Mouse (Mus musculus) CD4-positive helper T cell, adult 2 months (primary cell): ENCODE measurements at regions not wholly inside any gene's neighbourhood (a gene's known extent, or its start where the extent isn't known, plus 50 kb on each side); places are given as distances from the start of the nearest gene placed in this dataset.

Experiments
- DNase-seq: peaks from one replicate; pipeline ENCODE4 v3.0.0-alpha.2; 2012; ENCODE audit warnings: low read depth, missing footprints, low spot score

DNA sequence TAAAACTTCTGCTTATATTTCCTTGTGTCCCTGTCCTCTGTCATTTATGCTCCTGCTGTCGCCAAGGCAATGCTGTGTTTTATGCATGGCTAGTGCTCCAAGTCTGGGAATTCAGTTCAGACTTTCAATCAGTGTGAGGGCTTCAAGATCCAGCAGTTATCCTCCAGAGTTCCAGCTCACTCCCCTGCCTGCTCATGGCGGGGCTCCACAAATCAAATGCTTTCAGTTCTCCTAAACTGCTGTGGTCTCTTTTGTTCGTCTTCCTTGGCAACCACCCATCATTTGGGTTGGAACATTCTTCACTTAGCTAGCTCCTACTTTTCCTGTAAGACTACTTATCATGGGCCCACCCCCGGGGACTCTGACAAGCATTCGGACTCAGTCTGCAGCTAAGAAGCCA is 120.0 kb downstream of the Csl start:
- no peak for DNase-seq

DNA sequence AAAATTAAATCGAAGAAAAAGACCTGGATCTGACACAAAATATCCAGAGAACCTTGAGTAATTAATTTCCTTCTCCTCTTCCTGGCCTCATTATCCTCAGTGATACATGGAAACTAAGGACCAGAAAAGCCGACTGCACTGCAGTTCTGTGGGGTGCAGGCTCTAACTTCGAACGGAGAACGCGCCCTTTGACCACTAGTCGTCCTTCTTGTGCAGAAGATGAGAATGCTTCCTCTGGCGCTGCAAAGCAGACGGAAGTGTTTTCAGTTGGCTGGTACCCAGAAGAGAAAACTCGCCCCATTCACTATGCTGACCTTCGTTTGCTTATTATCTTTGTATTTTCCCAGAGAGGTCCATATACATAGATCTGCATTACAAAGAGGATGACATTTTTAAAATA is 117.7 kb downstream of the Csl start:
- peak; percentile 5 for DNase-seq

DNA sequence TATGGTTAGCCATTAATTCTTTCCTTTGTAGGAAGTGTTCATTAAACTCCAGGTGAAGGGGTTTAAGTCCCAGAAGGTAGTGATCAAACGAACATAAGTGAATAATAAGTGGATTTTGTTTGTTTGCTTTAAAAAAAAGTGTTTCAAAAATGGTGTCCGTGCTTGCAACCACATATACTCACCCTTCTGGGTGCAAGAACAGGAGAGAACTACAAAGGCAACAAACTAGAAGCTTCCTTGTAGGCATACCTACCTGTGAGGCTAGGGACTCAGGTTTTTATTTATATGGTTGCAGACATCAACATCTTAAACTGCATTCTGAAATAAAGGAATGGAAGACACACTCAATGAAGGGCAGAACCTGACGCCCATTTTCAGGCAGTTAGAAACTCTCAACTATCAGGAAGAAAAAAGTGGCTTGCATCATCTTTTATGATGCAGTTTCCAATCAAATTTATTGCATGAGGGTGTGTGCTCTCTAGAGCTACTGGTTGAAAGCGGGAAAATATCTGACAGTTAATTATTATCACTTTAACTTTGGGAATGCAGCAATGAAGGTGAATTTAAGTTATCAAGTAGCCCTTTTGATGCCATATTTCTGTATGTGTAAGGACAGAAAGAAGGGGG is 117.1 kb downstream of the Csl start:
- DNase-seq, result no peak

DNA sequence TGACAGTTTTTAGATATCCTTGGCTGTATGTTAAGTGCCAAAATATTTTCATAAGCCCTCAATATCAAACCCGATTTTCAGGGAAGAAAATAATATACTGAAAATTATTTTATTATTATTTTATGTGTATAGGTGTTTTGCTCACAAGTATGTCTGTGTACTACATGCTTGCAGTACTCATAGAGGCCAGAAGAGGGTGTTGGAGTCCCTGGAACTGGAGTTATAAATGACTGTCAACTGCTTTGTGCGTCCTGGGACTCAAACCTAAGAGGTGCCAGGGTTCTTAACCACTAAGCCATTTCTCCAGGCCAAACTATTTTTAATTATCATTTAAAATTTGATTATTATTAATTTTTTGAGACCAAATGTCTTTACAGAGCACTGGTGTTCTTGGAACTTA is 114.5 kb downstream of the Csl start:
- no peak for DNase-seq

DNA sequence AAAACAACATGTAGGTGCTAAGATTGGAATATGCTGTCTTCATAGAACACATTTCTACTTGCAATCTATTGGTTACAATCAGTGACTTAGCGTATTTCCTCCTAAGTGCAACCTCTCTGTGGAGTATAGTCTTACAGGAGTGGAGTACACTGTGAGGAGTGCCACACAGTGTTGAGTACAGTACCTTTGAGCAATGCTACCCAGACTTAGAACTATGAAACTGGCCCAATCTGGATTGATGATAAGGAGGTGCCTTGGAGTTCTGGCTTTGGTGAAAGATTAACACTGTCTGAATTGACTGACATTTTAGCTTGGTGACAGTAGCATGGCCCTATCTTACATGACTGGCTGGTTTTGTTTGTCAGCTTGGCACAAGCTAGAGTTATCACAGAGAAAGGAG is 107.4 kb downstream of the Csl start:
- DNase-seq, result no peak

DNA sequence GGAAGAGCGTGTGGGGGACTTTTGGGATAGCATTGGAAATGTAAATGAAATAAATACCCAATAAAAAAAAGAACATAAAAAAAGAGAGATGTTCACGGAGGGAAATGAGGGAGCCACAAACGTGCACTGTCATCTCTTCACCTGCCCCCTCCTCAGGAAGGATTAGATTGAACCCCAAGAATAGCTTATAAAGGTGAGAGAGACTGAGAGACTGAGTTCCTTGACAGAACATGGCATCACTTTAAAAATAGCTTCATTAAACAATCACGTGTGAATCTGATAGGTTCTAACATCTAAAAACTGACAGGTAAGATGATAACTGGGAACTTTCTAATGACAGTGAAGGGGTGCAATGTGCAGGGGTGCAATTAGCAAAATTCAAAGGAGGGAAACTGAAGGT is 105.2 kb downstream of the Csl start:
- DNase-seq, result no peak

DNA sequence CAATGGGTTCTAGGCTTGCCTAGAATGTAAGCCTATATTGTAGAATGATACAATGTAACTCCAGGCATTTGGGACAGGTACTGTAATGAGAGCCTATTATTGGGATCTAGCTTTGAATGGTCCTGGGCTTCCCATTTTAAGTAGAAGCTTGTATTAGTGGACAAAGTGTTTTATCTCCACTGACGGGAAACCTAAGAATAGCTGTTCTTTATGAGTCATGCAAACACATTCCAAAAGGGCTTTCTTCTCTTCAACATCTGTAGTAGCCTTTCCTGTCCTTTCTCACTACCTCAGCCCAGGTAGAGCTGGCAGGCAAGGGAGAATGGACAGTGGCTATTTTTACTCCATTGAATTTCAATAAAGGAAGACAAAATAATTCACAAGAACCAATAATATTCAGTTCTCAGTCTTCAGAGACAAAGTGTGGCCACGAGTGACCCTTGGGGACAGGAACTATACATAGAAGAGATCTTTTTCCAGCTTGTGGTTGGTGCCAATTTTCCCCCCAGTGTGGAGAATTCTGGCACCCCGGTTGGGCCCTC is 82.8 kb downstream of the Csl start:
- DNase-seq, result no peak

DNA sequence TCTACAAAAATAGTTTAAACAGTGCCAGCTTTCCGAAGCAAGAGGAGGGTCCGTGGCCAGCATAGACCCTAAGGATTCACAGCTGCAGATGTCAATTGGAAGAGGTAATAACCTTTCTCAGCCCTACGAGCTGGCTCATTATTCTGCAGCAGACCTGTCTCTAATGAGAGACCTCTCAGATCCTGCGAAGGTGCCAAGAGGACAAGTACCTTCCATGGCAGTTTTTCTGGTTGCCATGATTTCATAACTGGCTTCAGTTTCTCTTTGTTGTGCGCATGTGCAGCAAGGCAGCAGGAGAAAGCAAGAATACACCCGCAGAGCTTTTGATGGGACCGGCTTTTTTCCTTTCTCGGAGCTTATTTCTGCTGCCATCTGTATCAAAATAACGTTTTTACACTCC is 81.4 kb downstream of the Csl start:
- DNase-seq, result no peak

DNA sequence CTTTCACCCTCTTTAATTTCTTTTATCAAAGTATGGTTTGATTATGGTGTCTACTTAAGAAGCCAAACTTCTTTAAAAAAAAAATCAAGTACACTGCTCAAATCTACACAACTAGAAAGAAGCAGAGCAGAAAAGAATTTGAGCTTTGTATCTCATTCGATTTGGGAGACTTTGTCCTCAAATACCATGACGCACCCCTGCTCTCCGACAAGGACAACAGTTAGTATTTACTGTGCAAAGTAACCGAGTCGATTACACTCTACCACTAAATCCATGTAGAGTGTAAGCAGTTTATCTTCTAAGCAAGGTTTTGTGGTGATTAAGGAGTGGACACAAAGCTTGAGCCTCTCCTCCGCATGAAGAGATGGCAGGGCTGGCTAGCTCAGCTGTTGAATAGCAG is 79.6 kb downstream of the Csl start:
- no peak for DNase-seq

DNA sequence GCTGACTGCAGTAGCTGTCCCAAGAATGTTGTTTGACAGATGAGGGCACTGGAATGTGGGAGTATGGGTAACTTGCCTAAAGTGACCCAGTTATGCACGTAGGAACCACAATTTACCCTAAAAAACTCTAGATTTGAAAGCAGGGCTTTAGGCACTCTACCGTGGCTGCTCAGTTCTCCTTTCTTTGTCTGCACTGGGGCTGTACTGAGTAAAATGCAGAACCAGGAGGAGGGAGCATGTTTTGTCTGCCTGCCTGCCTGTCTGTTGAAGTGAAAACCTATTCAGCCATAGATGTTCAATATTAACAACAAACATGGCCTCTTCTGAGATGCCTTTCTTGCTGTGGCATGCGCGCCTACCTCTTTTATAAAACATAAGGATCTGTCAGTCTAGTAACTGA is 77.5 kb downstream of the Csl start:
- DNase-seq, result no peak

DNA sequence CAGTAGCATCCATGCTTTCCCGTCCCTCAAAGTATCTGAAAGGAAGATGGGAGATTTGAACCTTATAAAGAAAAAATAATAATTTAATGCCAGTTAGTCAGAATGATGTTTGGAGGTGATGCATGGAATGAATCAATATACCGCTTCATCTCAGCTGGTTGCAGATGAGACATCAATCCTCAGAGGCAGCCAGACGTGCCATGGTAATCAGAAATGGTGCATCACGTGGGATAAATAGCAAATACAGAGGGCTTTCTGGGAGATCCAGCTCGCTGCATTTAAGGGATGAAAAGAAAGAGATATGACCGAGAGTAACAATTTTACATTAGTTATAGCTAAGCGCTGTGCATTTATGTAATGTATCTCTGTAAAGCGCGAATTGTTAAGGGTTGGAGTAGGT is 77.1 kb downstream of the Csl start:
- no peak for DNase-seq

DNA sequence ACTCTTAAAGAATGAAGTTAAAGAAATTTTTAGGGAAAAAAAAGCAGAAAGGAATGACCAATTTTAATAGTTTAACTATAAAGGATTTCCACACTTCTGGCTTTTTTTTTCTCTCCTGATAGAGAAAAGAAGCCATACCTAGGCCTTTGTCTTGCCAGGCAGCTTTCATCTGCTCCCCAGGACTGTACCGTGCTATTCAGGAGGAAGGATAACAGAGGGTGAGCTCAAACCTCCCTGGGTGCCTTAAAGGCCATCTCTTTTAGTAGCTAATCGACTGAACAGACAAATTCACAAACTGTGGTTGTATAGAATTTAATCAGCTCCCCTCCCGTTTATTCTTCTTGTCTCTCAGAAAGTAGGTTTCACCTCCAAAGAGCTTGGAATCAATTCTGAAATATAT is 76.1 kb downstream of the Csl start:
- no peak for DNase-seq

DNA sequence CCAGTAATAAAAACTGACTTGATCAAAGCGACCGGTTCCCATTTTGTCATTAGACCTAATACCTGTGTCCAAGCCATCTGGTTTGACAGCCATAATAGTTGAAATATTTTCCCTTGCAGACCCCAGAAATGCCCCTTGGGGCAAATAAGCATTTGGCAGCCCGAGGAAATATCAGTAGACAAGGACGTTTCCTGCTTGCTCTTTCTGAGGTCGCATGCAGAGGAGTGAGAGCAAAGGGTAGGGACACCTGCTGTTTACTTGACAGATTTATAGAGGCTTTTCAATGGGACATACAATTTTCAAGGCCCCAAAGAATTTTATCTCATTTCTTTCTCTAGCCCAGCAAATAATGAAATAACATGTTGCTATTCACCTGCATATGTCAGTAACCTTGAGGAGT is 73.5 kb downstream of the Csl start:
- no peak for DNase-seq

DNA sequence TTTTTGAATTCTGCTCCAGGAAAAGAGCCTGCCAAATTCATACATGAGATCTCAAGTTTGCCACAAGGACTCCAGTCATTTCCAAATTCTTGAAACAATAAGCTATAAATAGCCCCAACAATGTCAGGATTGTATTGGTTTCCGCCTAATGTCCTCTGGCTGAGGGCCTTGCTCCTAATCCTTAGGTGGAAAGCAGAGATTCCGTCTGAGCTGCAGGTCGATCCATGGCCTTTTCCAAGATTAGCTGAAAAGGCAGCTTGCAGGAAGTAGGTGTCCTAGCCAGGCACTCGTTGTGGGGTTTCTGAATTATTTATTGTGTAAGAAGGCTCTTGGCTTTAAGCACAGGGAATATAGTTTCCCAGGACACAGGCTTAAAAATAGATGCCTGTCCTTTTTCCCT is 72.4 kb downstream of the Csl start:
- no peak for DNase-seq

DNA sequence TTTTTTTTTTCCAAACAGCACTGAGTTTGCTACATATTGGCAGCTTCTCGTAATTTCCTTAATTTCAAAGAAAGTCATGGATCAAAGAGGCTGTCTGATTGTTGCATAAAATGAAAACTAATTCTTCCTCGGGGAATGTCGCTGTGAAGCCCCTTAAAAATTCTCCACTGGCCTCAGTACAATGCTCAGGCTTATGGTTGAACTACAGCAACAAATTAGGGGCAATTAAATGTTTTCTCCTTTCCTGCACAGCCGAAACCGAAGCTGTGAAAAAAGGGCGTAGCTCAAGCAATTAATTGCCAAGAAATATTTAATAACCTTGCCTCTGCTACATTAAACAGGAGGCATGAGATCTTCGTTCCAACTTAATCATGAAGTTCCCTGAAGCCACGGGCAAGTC is 61.8 kb downstream of the Csl start:
- DNase-seq, result no peak

DNA sequence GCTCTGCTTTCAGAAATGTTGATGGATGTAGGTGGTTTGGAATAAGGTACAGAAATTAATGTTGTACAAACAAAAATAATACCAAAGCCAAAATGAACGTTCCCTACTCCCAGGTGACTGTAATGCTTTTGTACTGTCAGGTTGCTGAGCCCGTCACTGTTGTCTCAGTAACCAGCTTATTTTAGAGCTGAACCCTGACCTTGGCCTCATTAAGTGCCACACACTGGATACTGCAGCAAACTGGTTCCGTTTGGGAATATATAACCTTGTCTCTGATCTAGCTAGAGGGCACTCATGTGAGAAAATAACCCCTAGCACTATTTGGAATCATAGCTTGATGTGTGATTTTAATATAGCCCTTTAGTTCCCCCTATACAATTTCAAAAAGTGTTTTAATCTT is 60.0 kb downstream of the Csl start:
- DNase-seq, result no peak

DNA sequence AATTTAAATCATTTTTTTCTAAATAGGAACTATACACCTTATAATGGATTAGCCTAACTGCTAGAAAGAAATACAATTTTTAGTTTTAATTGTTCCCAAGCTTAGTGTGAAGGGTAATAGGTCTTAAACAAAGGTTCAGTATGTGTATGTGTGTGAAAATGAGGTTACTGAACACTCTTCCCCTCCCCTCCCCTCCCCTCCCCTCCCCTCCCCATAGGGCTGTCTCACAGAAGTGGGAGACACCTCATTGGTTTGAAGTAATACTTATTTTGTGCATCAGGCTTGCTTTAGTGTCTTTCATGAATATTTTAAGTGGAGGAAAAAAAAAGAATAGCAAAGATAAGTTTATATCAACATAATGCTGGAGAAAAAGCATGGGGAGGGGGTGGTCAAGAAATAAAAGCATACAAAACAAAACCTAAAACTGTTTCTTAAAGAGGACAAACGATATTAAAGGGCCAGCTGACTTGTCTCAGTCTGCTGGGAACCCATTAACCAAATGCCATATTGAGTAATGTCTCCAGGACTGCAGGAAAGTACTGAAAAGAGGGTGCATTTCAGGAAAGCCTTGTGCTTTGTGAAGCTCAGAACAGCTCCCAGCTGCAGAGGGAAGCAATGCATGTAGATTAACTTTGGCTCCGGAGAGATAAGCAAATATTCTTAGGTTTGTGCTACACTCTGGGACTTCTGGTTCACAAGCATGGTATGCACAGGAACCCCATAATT is 59.2 kb downstream of the Csl start:
- DNase-seq, result no peak
